Mouse (Mus musculus): ENCODE results near the gene 1700092M07Rik.
"Not testable (repeated sequence)": the region's sequence is repeated elsewhere in the genome, so short reads cannot be mapped to it uniquely, and the experiment has no call there.

DNA sequence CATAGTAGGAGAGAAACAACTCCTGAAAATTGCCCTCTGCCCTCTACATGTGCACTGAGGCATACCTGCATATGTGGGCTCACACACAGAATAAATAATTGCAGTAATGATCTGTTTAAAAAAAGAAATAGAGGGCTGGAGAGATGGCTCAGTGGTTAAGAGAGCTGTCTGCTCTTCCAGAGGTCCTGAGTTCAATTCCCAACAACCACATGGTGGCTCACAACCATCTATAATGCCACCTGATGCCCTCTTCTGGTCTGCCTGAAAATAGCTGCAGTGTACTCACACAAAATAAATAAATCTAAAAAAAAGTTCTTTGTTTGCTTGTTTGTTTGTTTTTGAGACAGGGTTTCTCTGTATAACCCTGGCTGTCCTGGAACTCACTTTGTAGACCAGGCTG is 21.5 kb upstream of the 1700092M07Rik start:
- not testable (repeated sequence) for TF ChIP-seq CTCF (IDR thresholded peaks at IDR 0.05; ENCODE audit: control insufficient read depth, insufficient read depth, low read length); POLR2A (IDR thresholded peaks at IDR 0.05; ENCODE audit: borderline replicate concordance, control insufficient read depth, low read depth, low read length)

Measured in bone marrow, adult 2 months (tissue).